9 mouse cellular contexts compared by ENCODE assay signal in the genomic region with DNA sequence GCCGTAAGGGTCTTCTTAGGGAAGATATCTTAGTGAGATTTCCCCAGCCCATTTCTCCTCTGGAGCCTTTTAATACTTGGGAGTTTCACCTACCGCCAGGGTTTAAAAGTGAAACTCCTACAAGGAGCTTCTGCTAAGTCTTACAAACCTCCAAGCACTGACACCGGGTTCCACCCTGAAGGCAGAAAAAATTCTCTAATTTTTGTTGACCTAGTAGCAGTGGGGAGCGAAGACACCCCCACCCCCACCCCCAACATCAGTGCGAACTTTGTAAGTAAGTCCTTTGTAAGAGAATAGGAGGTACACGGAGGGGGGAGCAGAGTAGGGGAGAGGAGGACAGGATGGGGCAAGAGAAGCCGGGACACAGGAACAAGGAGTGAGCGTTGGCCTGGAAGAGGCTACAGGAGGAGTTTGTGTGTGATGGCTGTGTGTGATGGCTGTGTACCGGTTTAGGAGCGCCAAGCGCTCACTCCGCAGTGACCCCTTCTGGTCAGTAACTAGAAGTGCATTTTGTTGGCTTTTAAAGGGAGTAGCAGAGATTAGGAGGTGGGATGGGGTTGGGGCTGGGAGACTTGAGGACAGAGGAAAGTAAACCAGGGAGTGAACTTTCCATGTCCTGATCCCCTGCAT. TPM values are rescaled to one million over a fixed set of nuclear protein-coding genes. Genes with fewer than 3 reads are reported as not detected.
DNase-seq lines count a peak whose midpoint lies in the region; ATAC-seq lines count a peak whose summit lies in the region.
"Had no signal": no experiment of that assay in that cellular context is flagged by ENCODE, and none has a peak within 500 bp of the region (broad histone marks: within the 10 kb centered on the region; RNA-seq: fewer than 3 reads in every experiment).

No protein-coding gene starts in this region.

- H3K9ac ChIP-seq in neural tube, embryonic 11.5 days (ENCODE audit: low read length) = peak overlapping the region; percentile 66
- peak overlapping the region; percentile 61; the same call in 1 of the 2 replicates for H3K9ac ChIP-seq in forebrain, embryonic 12.5 days
- H3K9ac ChIP-seq in intestine, embryonic 15.5 days = no peak overlapping the region
- peak overlapping the region; percentile 92 for H3K9ac ChIP-seq in neural tube, embryonic 13.5 days

- under 1% methylated on average over 12 of the region's 12 CpGs for WGBS in neural tube, embryonic 11.5 days
- WGBS in forebrain, embryonic 12.5 days = under 1% methylated on average over 12 of the region's 12 CpGs
- 2% methylated on average over 12 of the region's 12 CpGs for WGBS in intestine, embryonic 15.5 days
- WGBS in neural tube, embryonic 13.5 days = 1% methylated on average over 12 of the region's 12 CpGs

- peak; percentile 30 for DNase-seq in CD4-positive, CD25-positive, alpha-beta regulatory T cell, adult 2 months (ENCODE audit: low read depth, low spot score)
- DNase-seq in neural tube, embryonic 11.5 days (ENCODE audit: low spot score) = peak; percentile 76
- no peak for DNase-seq in neural tube, embryonic 10.5 days (ENCODE audit: extremely low spot score, low spot score)
- no peak for DNase-seq in B cell, adult 2 months

- H3K4me3 ChIP-seq in neural tube, embryonic 11.5 days (ENCODE audit: low read depth, low read length) = peak overlapping the region; percentile 55; the same call in 1 of the 2 replicates
- H3K4me3 ChIP-seq in forebrain, embryonic 12.5 days (replicated peaks) = peak overlapping the region; percentile 65
- H3K4me3 ChIP-seq in intestine, embryonic 15.5 days (replicated peaks) = no peak overlapping the region
- H3K4me3 ChIP-seq in neural tube, embryonic 13.5 days = peak overlapping the region; percentile 86

- H3K9me3 ChIP-seq in neural tube, embryonic 11.5 days (ENCODE audit: control insufficient read depth, low read length) = no peaks in the 10 kb centered on the region
- no peaks in the 10 kb centered on the region for H3K9me3 ChIP-seq in forebrain, embryonic 12.5 days
- H3K9me3 ChIP-seq in intestine, embryonic 15.5 days = no peaks in the 10 kb centered on the region
- no peaks in the 10 kb centered on the region for H3K9me3 ChIP-seq in neural tube, embryonic 13.5 days

- no peaks in the 10 kb centered on the region; the same call in 1 of the 2 replicates for H3K27me3 ChIP-seq in neural tube, embryonic 11.5 days (ENCODE audit: control insufficient read depth, insufficient read depth, low read length)
- no peaks in the 10 kb centered on the region for H3K27me3 ChIP-seq in forebrain, embryonic 12.5 days
- H3K27me3 ChIP-seq in intestine, embryonic 15.5 days (replicated peaks) = peaks cover 41% of the 10 kb centered on the region
- H3K27me3 ChIP-seq in neural tube, embryonic 13.5 days = no peaks in the 10 kb centered on the region

- H3K36me3 ChIP-seq in neural tube, embryonic 11.5 days (ENCODE audit: control insufficient read depth, insufficient read depth, low read length) = no peaks in the 10 kb centered on the region
- H3K36me3 ChIP-seq in forebrain, embryonic 12.5 days (replicated peaks) = no peaks in the 10 kb centered on the region
- H3K36me3 ChIP-seq in intestine, embryonic 15.5 days = no peaks in the 10 kb centered on the region
- H3K36me3 ChIP-seq in neural tube, embryonic 13.5 days = no peaks in the 10 kb centered on the region

- H3K27ac ChIP-seq in neural tube, embryonic 11.5 days (ENCODE audit: low read depth, low read length) = peak overlapping the region; percentile 96
- peak overlapping the region; percentile 96 for H3K27ac ChIP-seq in forebrain, embryonic 12.5 days
- H3K27ac ChIP-seq in intestine, embryonic 15.5 days = no peak overlapping the region
- H3K27ac ChIP-seq in neural tube, embryonic 13.5 days (replicated peaks) = peak overlapping the region; percentile 97

- peaks cover 8% of the 10 kb centered on the region for H3K4me1 ChIP-seq in neural tube, embryonic 11.5 days (ENCODE audit: control insufficient read depth, insufficient read depth, low read length)
- peaks cover 39% of the 10 kb centered on the region for H3K4me1 ChIP-seq in forebrain, embryonic 12.5 days
- peaks cover 6% of the 10 kb centered on the region for H3K4me1 ChIP-seq in intestine, embryonic 15.5 days (replicated peaks)
- H3K4me1 ChIP-seq in neural tube, embryonic 13.5 days (replicated peaks) = peaks cover 33% of the 10 kb centered on the region

- ATAC-seq in CD4-positive, CD25-positive, alpha-beta regulatory T cell, adult 4 months = no peak
- ATAC-seq in neural tube, embryonic 11.5 days (ENCODE audit: insufficient read depth, low FRiP score, low TSS enrichment) = peak; percentile 46; the same call in 1 of the 2 replicates
- peak; percentile 49 for ATAC-seq in forebrain, embryonic 12.5 days (ENCODE audit: low FRiP score)
- no peak for ATAC-seq in intestine, embryonic 15.5 days
- ATAC-seq in neural tube, embryonic 13.5 days (ENCODE audit: low read depth) = peak; percentile 68

- peak overlapping the region; percentile 81 for H3K4me2 ChIP-seq in neural tube, embryonic 11.5 days (ENCODE audit: low read depth)
- peak overlapping the region; percentile 81 for H3K4me2 ChIP-seq in forebrain, embryonic 12.5 days
- H3K4me2 ChIP-seq in intestine, embryonic 15.5 days (replicated peaks) = 0 out of 2 replicates have a peak overlapping the region, but pooled peaks have one; percentile 24
- H3K4me2 ChIP-seq in neural tube, embryonic 13.5 days = peak overlapping the region; percentile 82

RNA-seq across cellular contexts. Expression of gene Srrm4, which starts 1.3 kb away (rescaled TPM):
- polyA plus RNA-seq in CD4-positive, CD25-positive, alpha-beta regulatory T cell, adult 4 months (2017; shearing (Covaris generic)) = under 1 TPM in 1 of 2 experiments, not detected in 1; 1.00 TPM
- polyA plus RNA-seq in neural tube, embryonic 11.5 days (2014; fragmentation: Nextera tagmentation; extraction: Ambion mirVana) = 18.1 and 20.7 TPM in 2 replicates
- 21.6 and 22.4 TPM in 2 replicates for polyA plus RNA-seq in forebrain, embryonic 12.5 days (2016; fragmentation: Nextera tagmentation; extraction: Ambion mirVana)
- polyA plus RNA-seq in intestine, embryonic 15.5 days (2015; fragmentation: Nextera tagmentation; extraction: Ambion mirVana) = 1.5 and 1.6 TPM in 2 replicates
- polyA plus RNA-seq in neural tube, embryonic 13.5 days (2015; fragmentation: Nextera tagmentation; extraction: Ambion mirVana) = 19.2 and 19.9 TPM in 2 replicates
- polyA plus RNA-seq: spleen, adult 2 months had no signal

Comparison
In these comparisons a context has a peak if more than half of its experiments do, and no peak if none do; other contexts are left out.
1. DNase-seq: peak in CD4-positive, CD25-positive, alpha-beta regulatory T cell, adult 2 months (single experiment) and neural tube, embryonic 11.5 days (single experiment); none in neural tube, embryonic 10.5 days (single experiment) and B cell, adult 2 months (0 of 2).
2. ATAC-seq: peak in neural tube, embryonic 11.5 days (single experiment), forebrain, embryonic 12.5 days (single experiment) and neural tube, embryonic 13.5 days (single experiment); none in CD4-positive, CD25-positive, alpha-beta regulatory T cell, adult 4 months (single experiment) and intestine, embryonic 15.5 days (single experiment).
3. H3K4me2 ChIP-seq: peak in every context shown above with its lines; median percentile 82 in neural tube, embryonic 13.5 days; 81 in neural tube, embryonic 11.5 days; 81 in forebrain, embryonic 12.5 days; 24 in intestine, embryonic 15.5 days.